Mouse (Mus musculus): ENCODE data around the gene Intu. TPM values are rescaled to one million over a fixed set of nuclear protein-coding genes. Genes with fewer than 3 reads are reported as not detected.

Gene Intu
- polyA plus RNA-seq, 1 experiment from 2014 or later = 3.9 TPM

DNA sequence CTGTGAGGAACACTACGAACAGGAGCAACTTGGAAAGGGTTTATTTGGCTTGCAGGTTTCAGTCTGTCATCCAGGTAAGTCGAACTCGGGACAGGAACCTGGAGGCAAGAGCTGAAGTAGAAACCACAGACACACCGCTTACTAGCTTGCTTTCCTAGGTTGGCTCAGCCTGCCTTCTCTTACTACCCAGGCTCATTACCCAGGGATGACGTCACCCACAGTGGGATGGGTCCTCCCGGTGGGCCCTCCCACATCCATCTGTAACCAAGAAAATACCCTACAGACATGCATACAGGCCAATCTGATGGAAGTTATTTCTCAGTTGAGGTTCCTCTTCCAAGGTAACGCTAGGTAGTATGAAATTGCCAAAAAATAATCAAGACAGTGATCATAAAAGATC, 6.2 kb upstream of the Intu start:
- Histone ChIP-seq H3K4me1 (ENCODE audit: control insufficient read depth, insufficient read depth, low read length) (no peaks in the 10 kb centered on the region), H3K9me3 (ENCODE audit: control insufficient read depth, low read length) (no peaks in the 10 kb centered on the region), H3K27me3 (ENCODE audit: control insufficient read depth, insufficient read depth, low read length) (no peaks in the 10 kb centered on the region), H3K4me3 (ENCODE audit: low read depth, low read length) (no peak overlapping the region), H3K4me2 (ENCODE audit: low read depth, low read length) (no peak overlapping the region), H3K36me3 (ENCODE audit: control insufficient read depth, insufficient read depth, low read length) (no peaks in the 10 kb centered on the region), H3K27ac (ENCODE audit: low read depth, low read length) (no peak overlapping the region), H3K9ac (replicated peaks; ENCODE audit: low read depth, low read length) (no peak overlapping the region)
- no peak for ATAC-seq (ENCODE audit: low read depth)
- WGBS = 88% methylated on average over 7 of the region's 7 CpGs

DNA sequence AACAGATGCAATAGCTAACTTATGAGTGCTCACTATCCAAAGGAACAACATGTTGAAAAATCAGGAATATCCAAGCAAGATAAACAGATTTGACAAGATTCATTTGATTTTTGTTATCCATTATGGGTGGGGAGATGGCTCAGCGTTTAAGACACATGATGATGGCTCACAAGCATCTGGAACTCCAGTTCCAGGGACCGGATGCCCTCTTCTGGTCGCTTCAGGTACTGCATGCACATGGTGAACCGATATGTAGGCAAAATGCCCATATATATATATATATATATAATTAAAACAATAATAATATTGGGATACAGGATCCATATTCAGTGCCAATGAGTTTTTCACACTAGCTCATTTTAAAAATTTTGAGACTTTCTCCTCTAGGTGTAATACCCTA, 5.7 kb upstream of the Intu start:
- no peak overlapping the region for H3K9ac ChIP-seq (replicated peaks; ENCODE audit: low read depth, low read length)
- WGBS = 25% methylated on average over 4 of the region's 4 CpGs
- no peak for ATAC-seq (ENCODE audit: low read depth)

DNA sequence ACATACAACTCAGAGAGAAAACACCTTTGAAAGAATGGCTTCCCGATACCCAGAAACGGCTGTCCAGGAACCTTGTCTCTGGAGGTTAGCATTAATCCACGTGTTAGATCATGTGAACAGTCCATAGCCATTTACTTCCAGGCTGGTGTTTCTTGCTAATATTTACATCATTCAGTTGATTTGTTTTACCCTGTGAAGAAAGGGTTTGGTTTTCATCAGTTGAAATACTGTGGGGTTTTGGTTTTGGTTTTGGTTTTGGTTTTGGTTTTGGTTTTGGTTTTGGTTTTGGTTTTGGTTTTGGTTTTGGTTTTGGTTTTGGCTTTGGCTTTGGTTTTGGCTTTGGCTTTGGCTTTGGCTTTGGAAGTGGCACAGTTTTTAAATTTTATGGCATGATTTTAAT, 5.0 kb upstream of the Intu start:
- 92% methylated on average over 3 of the region's 3 CpGs for WGBS
- H3K9me3 ChIP-seq (ENCODE audit: control insufficient read depth, low read length) = no peaks in the 10 kb centered on the region
- no peak overlapping the region for H3K4me3 ChIP-seq (ENCODE audit: low read depth, low read length)
- no peaks in the 10 kb centered on the region; the same call in 1 of the 2 replicates for H3K4me1 ChIP-seq (ENCODE audit: control insufficient read depth, insufficient read depth, low read length)
- H3K9ac ChIP-seq (replicated peaks; ENCODE audit: low read depth, low read length) = no peak overlapping the region
- H3K4me2 ChIP-seq (ENCODE audit: low read depth, low read length) = no peak overlapping the region
- no peaks in the 10 kb centered on the region for H3K36me3 ChIP-seq (ENCODE audit: control insufficient read depth, insufficient read depth, low read length)
- no peak for ATAC-seq (ENCODE audit: low read depth)
- H3K27me3 ChIP-seq (ENCODE audit: control insufficient read depth, insufficient read depth, low read length) = no peaks in the 10 kb centered on the region
- H3K27ac ChIP-seq (ENCODE audit: low read depth, low read length) = no peak overlapping the region

More for the DNA sequence above, 5.7 kb upstream of the Intu start:
- no peaks in the 10 kb centered on the region for H3K4me1 ChIP-seq (ENCODE audit: control insufficient read depth, insufficient read depth, low read length)
- no peak overlapping the region for H3K4me2 ChIP-seq (ENCODE audit: low read depth, low read length)
- no peaks in the 10 kb centered on the region for H3K36me3 ChIP-seq (ENCODE audit: control insufficient read depth, insufficient read depth, low read length)
- no peak overlapping the region for H3K27ac ChIP-seq (ENCODE audit: low read depth, low read length)
- H3K27me3 ChIP-seq (ENCODE audit: control insufficient read depth, insufficient read depth, low read length) = no peaks in the 10 kb centered on the region
- no peaks in the 10 kb centered on the region for H3K9me3 ChIP-seq (ENCODE audit: control insufficient read depth, low read length)
- H3K4me3 ChIP-seq (ENCODE audit: low read depth, low read length) = no peak overlapping the region

DNA sequence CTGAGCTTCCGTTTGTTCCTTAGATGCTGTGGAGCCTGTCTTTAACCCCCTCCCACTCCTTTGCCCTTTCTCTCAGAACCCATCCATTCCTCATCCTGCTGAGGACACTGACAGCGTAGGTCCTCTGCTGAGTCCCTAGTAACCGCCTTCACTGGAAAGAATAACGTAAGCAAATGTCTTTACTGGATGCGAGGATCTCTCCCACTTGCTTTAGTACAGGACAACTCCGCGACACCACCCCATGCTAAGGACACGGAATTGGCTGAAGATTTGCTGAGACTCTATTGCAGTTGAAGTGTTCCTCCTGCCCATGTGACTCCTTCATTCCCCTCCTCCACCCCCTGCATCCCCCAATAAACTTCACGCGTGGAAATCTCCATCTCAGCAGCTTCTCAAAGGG, 3.9 kb upstream of the Intu start:
- 61% methylated on average over 10 of the region's 10 CpGs for WGBS

GRCm38 (mm10) chr3:40527976-40528950, 2.8 kb upstream of the Intu start:
- Histone ChIP-seq H3K4me3 (ENCODE audit: low read depth, low read length) (no peak overlapping the region), H3K9me3 (ENCODE audit: control insufficient read depth, low read length) (no peaks in the 10 kb centered on the region), H3K4me1 (ENCODE audit: control insufficient read depth, insufficient read depth, low read length) (peaks cover 8% of the 10 kb centered on the region), H3K36me3 (ENCODE audit: control insufficient read depth, insufficient read depth, low read length) (no peaks in the 10 kb centered on the region), H3K27ac (ENCODE audit: low read depth, low read length) (no peak overlapping the region), H3K4me2 (ENCODE audit: low read depth, low read length) (no peak overlapping the region), H3K9ac (replicated peaks; ENCODE audit: low read depth, low read length) (no peak overlapping the region), H3K27me3 (ENCODE audit: control insufficient read depth, insufficient read depth, low read length) (peaks cover 6% of the 10 kb centered on the region)
- 0 out of 2 replicates have a peak, but pooled peaks have one; percentile 16 for ATAC-seq (ENCODE audit: low read depth)
- 27% methylated on average over 9 of the region's 9 CpGs for WGBS

More for the DNA sequence above, 3.9 kb upstream of the Intu start:
- no peak for ATAC-seq (ENCODE audit: low read depth)
- Histone ChIP-seq H3K4me3 (ENCODE audit: low read depth, low read length) (no peak overlapping the region), H3K4me1 (ENCODE audit: control insufficient read depth, insufficient read depth, low read length) (peaks cover 8% of the 10 kb centered on the region), H3K4me2 (ENCODE audit: low read depth, low read length) (no peak overlapping the region), H3K36me3 (ENCODE audit: control insufficient read depth, insufficient read depth, low read length) (no peaks in the 10 kb centered on the region), H3K9me3 (ENCODE audit: control insufficient read depth, low read length) (no peaks in the 10 kb centered on the region), H3K27me3 (ENCODE audit: control insufficient read depth, insufficient read depth, low read length) (peaks cover 6% of the 10 kb centered on the region), H3K27ac (ENCODE audit: low read depth, low read length) (no peak overlapping the region), H3K9ac (replicated peaks; ENCODE audit: low read depth, low read length) (no peak overlapping the region)

GRCm38 (mm10) chr3:40528958-40529357, 2.1 kb upstream of the Intu start:
- H3K27ac ChIP-seq (ENCODE audit: low read depth, low read length) = no peak overlapping the region
- peaks cover 6% of the 10 kb centered on the region for H3K27me3 ChIP-seq (ENCODE audit: control insufficient read depth, insufficient read depth, low read length)
- no peak overlapping the region for H3K4me2 ChIP-seq (ENCODE audit: low read depth, low read length)
- no peaks in the 10 kb centered on the region for H3K36me3 ChIP-seq (ENCODE audit: control insufficient read depth, insufficient read depth, low read length)
- peaks cover 8% of the 10 kb centered on the region for H3K4me1 ChIP-seq (ENCODE audit: control insufficient read depth, insufficient read depth, low read length)
- H3K9ac ChIP-seq (replicated peaks; ENCODE audit: low read depth, low read length) = no peak overlapping the region
- ATAC-seq (ENCODE audit: low read depth) = no peak
- WGBS = 71% methylated on average over 6 of the region's 6 CpGs
- H3K9me3 ChIP-seq (ENCODE audit: control insufficient read depth, low read length) = no peaks in the 10 kb centered on the region
- no peak overlapping the region for H3K4me3 ChIP-seq (ENCODE audit: low read depth, low read length)

- H3K4me2 ChIP-seq (ENCODE audit: low read depth, low read length) = peak overlapping the region; percentile 100
- peak overlapping the region; percentile 56; the same call in 1 of the 2 replicates for H3K4me3 ChIP-seq (ENCODE audit: low read depth, low read length)
- 28% methylated on average over 7 of the region's 7 CpGs for WGBS
- no peak overlapping the region for H3K27ac ChIP-seq (ENCODE audit: low read depth, low read length)
- no peak overlapping the region for H3K9ac ChIP-seq (replicated peaks; ENCODE audit: low read depth, low read length)
- H3K27me3 ChIP-seq (ENCODE audit: control insufficient read depth, insufficient read depth, low read length) = peaks cover 6% of the 10 kb centered on the region
- H3K9me3 ChIP-seq (ENCODE audit: control insufficient read depth, low read length) = no peaks in the 10 kb centered on the region
- no peak for ATAC-seq (ENCODE audit: low read depth)
- H3K4me1 ChIP-seq (ENCODE audit: control insufficient read depth, insufficient read depth, low read length) = peaks cover 8% of the 10 kb centered on the region
- no peaks in the 10 kb centered on the region for H3K36me3 ChIP-seq (ENCODE audit: control insufficient read depth, insufficient read depth, low read length)
Measured at GRCm38 (mm10) chr3:40530845-40531244, 241 bp upstream of the Intu start.

GRCm38 (mm10) chr3:40532256-40532655, 1.2 kb downstream of the Intu start:
- no peak for ATAC-seq (ENCODE audit: low read depth)
- H3K9me3 ChIP-seq (ENCODE audit: control insufficient read depth, low read length) = no peaks in the 10 kb centered on the region
- H3K4me1 ChIP-seq (ENCODE audit: control insufficient read depth, insufficient read depth, low read length) = peaks cover 8% of the 10 kb centered on the region
- peaks cover 6% of the 10 kb centered on the region for H3K27me3 ChIP-seq (ENCODE audit: control insufficient read depth, insufficient read depth, low read length)
- H3K9ac ChIP-seq (replicated peaks; ENCODE audit: low read depth, low read length) = peak overlapping the region; percentile 61; the same call in 1 of the 2 replicates
- peak overlapping the region; percentile 56 for H3K4me3 ChIP-seq (ENCODE audit: low read depth, low read length)
- H3K4me2 ChIP-seq (ENCODE audit: low read depth, low read length) = peak overlapping the region; percentile 100
- H3K27ac ChIP-seq (ENCODE audit: low read depth, low read length) = no peak overlapping the region
- 10% methylated on average over 11 of the region's 11 CpGs for WGBS
- H3K36me3 ChIP-seq (ENCODE audit: control insufficient read depth, insufficient read depth, low read length) = no peaks in the 10 kb centered on the region

- no peak for ATAC-seq (ENCODE audit: low read depth)
- Histone ChIP-seq H3K27ac (ENCODE audit: low read depth, low read length) (no peak overlapping the region), H3K4me2 (ENCODE audit: low read depth, low read length) (no peak overlapping the region), H3K27me3 (ENCODE audit: control insufficient read depth, insufficient read depth, low read length) (peaks cover 6% of the 10 kb centered on the region), H3K9ac (replicated peaks; ENCODE audit: low read depth, low read length) (no peak overlapping the region), H3K36me3 (ENCODE audit: control insufficient read depth, insufficient read depth, low read length) (no peaks in the 10 kb centered on the region), H3K9me3 (ENCODE audit: control insufficient read depth, low read length) (no peaks in the 10 kb centered on the region), H3K4me3 (ENCODE audit: low read depth, low read length) (no peak overlapping the region), H3K4me1 (ENCODE audit: control insufficient read depth, insufficient read depth, low read length) (peaks cover 8% of the 10 kb centered on the region)
- WGBS = 76% methylated on average over 4 of the region's 4 CpGs
Measured at GRCm38 (mm10) chr3:40534141-40534540, 3.1 kb downstream of the Intu start.

Data from neural tube, embryonic 14.5 days (tissue).